Mouse (Mus musculus) thymus, adult 2 months (tissue): Measurements from ENCODE around the gene Prkca.

Source experiments
- CTCF ChIP-seq: fragments of 200-500 bp; IDR thresholded peaks from 2 replicates; pipeline ENCODE4 v1.5.1; 2012; ENCODE audit warnings: mild to moderate bottlenecking, control low read depth, low read length, moderate library complexity, borderline replicate concordance; ENCODE audit not compliant: control insufficient read depth, poor library complexity, insufficient read depth; ENCODE audit errors: extremely low read depth
- POLR2A ChIP-seq: fragments of 200-500 bp; IDR thresholded peaks from 2 replicates; pipeline ENCODE4 v1.6.1; 2012; ENCODE audit warnings: mild to moderate bottlenecking, low read length, control low read depth, moderate library complexity; ENCODE audit not compliant: control insufficient read depth, poor library complexity, insufficient read depth; ENCODE audit errors: extremely low read depth

DNA sequence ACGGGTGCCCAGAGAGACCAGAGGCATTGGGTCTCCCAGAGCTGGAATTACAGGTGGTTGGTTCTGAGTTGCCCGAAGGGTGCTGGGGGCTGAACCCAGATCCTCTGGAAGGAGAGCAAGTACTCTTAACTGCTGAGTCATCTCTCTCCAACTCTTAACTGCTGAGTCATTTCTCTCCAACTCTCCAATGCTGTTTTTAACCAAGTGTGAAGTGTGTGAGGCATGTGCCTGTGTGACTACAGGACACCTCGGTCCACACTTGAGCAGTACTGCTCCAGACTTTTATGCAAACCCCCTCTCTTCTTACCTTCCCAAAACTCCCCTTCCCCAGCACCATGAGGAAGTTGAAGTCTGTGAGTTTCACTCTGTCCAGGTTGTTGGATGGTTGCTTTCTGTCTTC is 357.8 kb downstream of the Prkca start:
- no peak for TF ChIP-seq POLR2A
- no peak for TF ChIP-seq CTCF
